In genomic region chr1:178486828-178487227, GRCm38 (mm10) we compare ENCODE assay signal across 9 mouse cellular contexts. TPM values are rescaled to one million over a fixed set of nuclear protein-coding genes. Genes with fewer than 3 reads are reported as not detected.
DNase-seq lines count a peak whose midpoint lies in the region; ATAC-seq lines count a peak whose summit lies in the region.
"Had no signal": no experiment of that assay in that cellular context is flagged by ENCODE, and none has a peak within 500 bp of the region (broad histone marks: within the 10 kb centered on the region; RNA-seq: fewer than 3 reads in every experiment).

No protein-coding gene starts in this region.

- H3K36me3 ChIP-seq in heart, embryonic 12.5 days: no peaks in the 10 kb centered on the region
- H3K36me3 ChIP-seq in heart, embryonic 14.5 days (ENCODE audit: control insufficient read depth, insufficient read depth, low read length): no peaks in the 10 kb centered on the region
- no peaks in the 10 kb centered on the region for H3K36me3 ChIP-seq in embryonic facial prominence, embryonic 10.5 days (replicated peaks)

- H3K4me3 ChIP-seq in heart, embryonic 12.5 days: peak overlapping the region; percentile 11; the same call in 1 of the 2 replicates
- H3K4me3 ChIP-seq in heart, embryonic 14.5 days (ENCODE audit: control insufficient read depth in 1 of 2, insufficient read depth in 1 of 2, low read depth in 1 of 2, low read length in 2 of 2): peak overlapping the region; percentile 19 to 20
- no peak overlapping the region for H3K4me3 ChIP-seq in embryonic facial prominence, embryonic 10.5 days

- DNase-seq in heart, postnatal 14 days: no peak
- peak; percentile 29 for DNase-seq in NIH3T3 (ENCODE audit: low read depth)
- DNase-seq in left cerebral cortex, postnatal 25 days (ENCODE audit: low spot score in 2 of 2): peak; percentile 42 to 73
- no peak for DNase-seq in embryonic facial prominence, embryonic 10.5 days (ENCODE audit: low spot score)
- no peak for DNase-seq in gastrocnemius, postnatal 25 days

- peak overlapping the region; percentile 78 for H3K27ac ChIP-seq in heart, embryonic 12.5 days (ENCODE audit: poor library complexity, severe bottlenecking)
- peak overlapping the region; percentile 86 to 93 for H3K27ac ChIP-seq in heart, embryonic 14.5 days (replicated peaks in 1 of 2; ENCODE audit: control insufficient read depth in 1 of 2, insufficient read depth in 1 of 2, low read depth in 2 of 2, low read length in 2 of 2)
- no peak overlapping the region for H3K27ac ChIP-seq in embryonic facial prominence, embryonic 10.5 days (replicated peaks)

- peaks cover 32% of the 10 kb centered on the region for H3K4me1 ChIP-seq in heart, embryonic 12.5 days (replicated peaks)
- peaks cover 21 to 44% of the 10 kb centered on the region in 2 experiments for H3K4me1 ChIP-seq in heart, embryonic 14.5 days (ENCODE audit: control insufficient read depth in 2 of 2, insufficient read depth in 2 of 2, low read length in 2 of 2)
- peaks cover 8% of the 10 kb centered on the region for H3K4me1 ChIP-seq in embryonic facial prominence, embryonic 10.5 days

- H3K9me3 ChIP-seq in heart, embryonic 12.5 days (replicated peaks): no peaks in the 10 kb centered on the region
- no peaks in the 10 kb centered on the region for H3K9me3 ChIP-seq in heart, embryonic 14.5 days (ENCODE audit: control insufficient read depth, low read length)
- no peaks in the 10 kb centered on the region for H3K9me3 ChIP-seq in embryonic facial prominence, embryonic 10.5 days

- WGBS in heart, embryonic 12.5 days: 35% methylated on average over 5 of the region's 5 CpGs
- WGBS in heart, embryonic 14.5 days: 16% methylated on average over 5 of the region's 5 CpGs
- 90% methylated on average over 5 of the region's 5 CpGs for WGBS in embryonic facial prominence, embryonic 10.5 days

- intact Hi-C loops in heart, postnatal 14 days (cut with DNase I): no loop called here
- intact Hi-C loops in left cerebral cortex, postnatal 25 days (cut with DNase I): no loop called here

- peak; percentile 53; the same call in 1 of the 2 replicates for ATAC-seq in heart, embryonic 12.5 days (ENCODE audit: insufficient number of reproducible peaks, low FRiP score)
- peak; percentile 54 for ATAC-seq in heart, embryonic 14.5 days (ENCODE audit: insufficient number of reproducible peaks, insufficient read depth, low FRiP score, low read depth)
- no peak for ATAC-seq in megakaryocyte, adult 5-6 weeks (ENCODE audit: poor library complexity, severe bottlenecking)

- H3K4me2 ChIP-seq in heart, embryonic 12.5 days: peak overlapping the region; percentile 58
- peak overlapping the region; percentile 58 for H3K4me2 ChIP-seq in heart, embryonic 14.5 days (ENCODE audit: low read length)

- no peaks in the 10 kb centered on the region for H3K27me3 ChIP-seq in heart, embryonic 12.5 days (replicated peaks)
- H3K27me3 ChIP-seq in heart, embryonic 14.5 days (ENCODE audit: control insufficient read depth, insufficient read depth, low read length): no peaks in the 10 kb centered on the region
- no peaks in the 10 kb centered on the region for H3K27me3 ChIP-seq in embryonic facial prominence, embryonic 10.5 days (replicated peaks; ENCODE audit: low read depth, poor library complexity, severe bottlenecking)

- H3K9ac ChIP-seq in heart, embryonic 12.5 days: peak overlapping the region; percentile 28; the same call in 1 of the 2 replicates
- H3K9ac ChIP-seq in heart, embryonic 14.5 days (ENCODE audit: low read length): peak overlapping the region; percentile 67

RNA-seq across cellular contexts. Expression of gene Kif26b, which starts 42.1 kb away (rescaled TPM):
- 25.1 and 28.1 TPM in 2 replicates for polyA plus RNA-seq in heart, embryonic 12.5 days (2016; fragmentation: Nextera tagmentation; extraction: Ambion mirVana)
- 1 to 10 TPM; 4.5 to 5.9 TPM for total RNA-seq in heart, postnatal 14 days (2021)
- 12.7 and 14.4 TPM in 2 replicates for polyA plus RNA-seq in heart, embryonic 14.5 days (2014; fragmentation: Nextera tagmentation; extraction: Ambion mirVana)
- 10 to 100 TPM in 1 of 2 experiments, 1 to 10 TPM in 1; 9.2 to 10.1 TPM for total RNA-seq in left cerebral cortex, postnatal 25 days (2021)
- 0.02 and 0.20 TPM in 2 replicates for total RNA-seq in megakaryocyte, adult 5-6 weeks (2015)
- 0.04 TPM in 1 of 2 replicates, not detected in the other for total RNA-seq in megakaryocyte, adult 5-6 weeks (2017)
- 9.0 and 10.2 TPM in 2 replicates for polyA plus RNA-seq in embryonic facial prominence, embryonic 10.5 days (2016; fragmentation: Nextera tagmentation; extraction: Ambion mirVana)
- 1 to 10 TPM; 1.4 to 2.9 TPM for total RNA-seq in gastrocnemius, postnatal 25 days (2021)
- total RNA-seq: monocyte, adult 5-6 weeks had no signal

Comparison
In these comparisons a context has a peak if more than half of its experiments do, and no peak if none do; other contexts are left out.
1. DNase-seq: peak in NIH3T3 (single experiment) and left cerebral cortex, postnatal 25 days (2 of 2); none in heart, postnatal 14 days (0 of 2), embryonic facial prominence, embryonic 10.5 days (single experiment) and gastrocnemius, postnatal 25 days (single experiment).